Mouse (Mus musculus) hindbrain, embryonic 16.5 days (tissue): Measurements from ENCODE around the gene Kdm7a. TPM values are rescaled to one million over a fixed set of nuclear protein-coding genes. Genes with fewer than 3 reads are reported as not detected.

Source experiments
- ATAC-seq: fragments of 200-750 bp; cut with Nextera tagmentation; 2 replicates; pipeline ENCODE4 v1.8.0; 2017; ENCODE audit warnings: moderate TSS enrichment, moderate library complexity
- H3K27ac ChIP-seq: fragments of 300-500 bp; sonication (generic); 2 replicates; pipeline ENCODE4 v1.5.1; 2014; ENCODE audit warnings: low read depth, mild to moderate bottlenecking, control low read depth, low read length, moderate library complexity
- H3K27me3 ChIP-seq: fragments of 300-500 bp; sonication (generic); replicated peaks from 2 replicates; pipeline ENCODE4 v1.6.1; 2014; ENCODE audit warnings: low read length; ENCODE audit not compliant: control insufficient read depth, insufficient read depth
- H3K36me3 ChIP-seq: fragments of 300-500 bp; sonication (generic); 2 replicates; pipeline ENCODE4 v1.6.1; 2014; ENCODE audit warnings: mild to moderate bottlenecking, low read length, moderate library complexity, mixed read lengths; ENCODE audit not compliant: control insufficient read depth, insufficient read depth
- H3K4me1 ChIP-seq: fragments of 300-500 bp; sonication (generic); 2 replicates; pipeline ENCODE4 v1.6.1; 2014; ENCODE audit warnings: low read depth, low read length; ENCODE audit not compliant: control insufficient read depth, insufficient read depth
- H3K4me2 ChIP-seq: fragments of 300-500 bp; sonication (generic); 2 replicates; pipeline ENCODE4 v1.6.1; 2014; ENCODE audit warnings: mild to moderate bottlenecking, low read length, control low read depth, moderate library complexity
- H3K4me3 ChIP-seq: fragments of 300-500 bp; sonication (generic); 2 replicates; pipeline ENCODE4 v1.5.1; 2014; ENCODE audit warnings: mild to moderate bottlenecking, low read length, control low read depth, moderate library complexity
- H3K9ac ChIP-seq: fragments of 300-500 bp; sonication (generic); 2 replicates; pipeline ENCODE4 v1.6.1; 2014; ENCODE audit warnings: low read depth, mild to moderate bottlenecking, control low read depth, low read length, moderate library complexity
- H3K9me3 ChIP-seq: fragments of 300-500 bp; sonication (generic); 2 replicates; pipeline ENCODE4 v1.6.1; 2014; ENCODE audit warnings: mild to moderate bottlenecking, low read length, moderate library complexity; ENCODE audit not compliant: control insufficient read depth
- WGBS: fragments of 180-500 bp; shearing (Covaris S2); extraction: QIAGEN DNeasy Blood & Tissue Kit; methylation state at CpG from one replicate; pipeline ENCODE4 v1.1.7; 2014; 5-methylcytosine and 5-hydroxymethylcytosine counted together
- polyA plus RNA-seq: library from polyadenylated mRNA; unstranded; fragments of >200 nt; fragmentation: Nextera tagmentation; extraction: Ambion mirVana; gene quantifications from 2 replicates; pipeline ENCODE4 v1.2.1, GENCODE M21; 2015

The Kdm7a gene
- polyA plus RNA-seq, 1 experiment from 2014 or later: 3.3 TPM

- H3K9me3 ChIP-seq: no peaks in the 10 kb centered on the region
- H3K4me1 ChIP-seq: no peaks in the 10 kb centered on the region
- no peak overlapping the region for H3K9ac ChIP-seq
- 91% methylated on average over 3 of the region's 3 CpGs for WGBS
- H3K36me3 ChIP-seq: no peaks in the 10 kb centered on the region
- ATAC-seq: no peak
- H3K27me3 ChIP-seq: no peaks in the 10 kb centered on the region
- H3K27ac ChIP-seq: no peak overlapping the region
- H3K4me3 ChIP-seq: no peak overlapping the region
- no peak overlapping the region for H3K4me2 ChIP-seq
Measured at GRCm38 (mm10) chr6:39217138-39217537, 10.5 kb upstream of the Kdm7a start.

DNA sequence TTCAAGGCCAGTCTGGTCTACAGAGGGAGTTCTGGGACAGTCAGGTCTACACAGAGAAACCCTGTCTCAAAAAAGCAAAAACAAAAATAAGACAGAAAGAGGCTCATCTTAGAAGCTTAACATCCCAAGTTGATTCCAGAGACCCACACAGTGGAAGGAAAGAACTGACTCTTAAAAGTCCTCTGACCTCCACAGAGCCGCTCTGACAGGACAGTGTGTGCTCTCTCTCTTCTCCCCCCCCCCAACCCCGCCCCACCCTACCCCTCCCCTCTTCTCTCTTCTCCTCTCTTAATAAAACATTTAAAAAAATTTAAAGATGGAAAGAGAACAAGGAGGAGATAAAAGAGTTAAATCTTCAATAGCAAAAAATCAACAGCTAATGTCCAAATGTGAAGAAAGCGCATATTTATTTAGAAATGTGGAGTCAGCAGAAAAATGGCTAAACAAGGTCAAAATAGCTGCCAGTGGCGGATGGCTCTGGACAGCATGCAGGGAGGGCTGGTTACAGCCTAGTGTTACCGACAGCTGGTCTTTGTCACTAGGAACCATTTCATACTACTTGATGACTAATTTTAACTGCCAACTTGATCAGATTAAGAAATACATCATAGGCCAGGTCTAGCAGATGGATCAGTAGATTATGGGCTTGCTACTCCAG, 8.5 kb upstream of the Kdm7a start:
- Histone ChIP-seq H3K27me3 (no peaks in the 10 kb centered on the region), H3K27ac (no peak overlapping the region), H3K4me3 (no peak overlapping the region), H3K4me2 (no peak overlapping the region), H3K9me3 (no peaks in the 10 kb centered on the region), H3K4me1 (no peaks in the 10 kb centered on the region), H3K9ac (no peak overlapping the region), H3K36me3 (no peaks in the 10 kb centered on the region)
- no peak for ATAC-seq
- WGBS: 74% methylated on average over 5 of the region's 5 CpGs

DNA sequence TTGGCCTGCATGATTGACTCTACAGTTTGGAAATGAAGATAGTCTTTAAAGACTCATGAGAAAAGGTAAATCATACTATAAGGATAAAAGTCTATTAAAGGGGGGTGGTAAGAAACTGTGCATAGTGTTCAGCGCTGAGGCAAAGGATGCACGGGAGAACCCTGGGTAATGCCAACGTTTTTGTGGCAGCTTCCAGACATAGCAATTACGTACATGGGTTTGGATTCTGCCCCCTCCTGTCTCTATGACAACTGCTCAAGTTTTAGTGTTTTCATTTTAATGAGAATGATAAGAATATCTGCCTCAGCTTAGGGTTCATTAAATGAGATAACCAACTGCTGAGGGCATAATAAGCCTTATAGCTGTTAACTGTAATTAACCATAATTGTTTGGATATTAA, 3.1 kb upstream of the Kdm7a start:
- no peaks in the 10 kb centered on the region for H3K27me3 ChIP-seq
- H3K4me2 ChIP-seq: no peak overlapping the region
- no peak for ATAC-seq
- H3K4me3 ChIP-seq: no peak overlapping the region
- no peaks in the 10 kb centered on the region for H3K9me3 ChIP-seq
- 81% methylated on average over 4 of the region's 4 CpGs for WGBS
- no peaks in the 10 kb centered on the region for H3K36me3 ChIP-seq
- no peak overlapping the region for H3K9ac ChIP-seq
- no peak overlapping the region for H3K27ac ChIP-seq
- H3K4me1 ChIP-seq: peaks cover 3% of the 10 kb centered on the region; the same call in 1 of the 2 replicates

DNA sequence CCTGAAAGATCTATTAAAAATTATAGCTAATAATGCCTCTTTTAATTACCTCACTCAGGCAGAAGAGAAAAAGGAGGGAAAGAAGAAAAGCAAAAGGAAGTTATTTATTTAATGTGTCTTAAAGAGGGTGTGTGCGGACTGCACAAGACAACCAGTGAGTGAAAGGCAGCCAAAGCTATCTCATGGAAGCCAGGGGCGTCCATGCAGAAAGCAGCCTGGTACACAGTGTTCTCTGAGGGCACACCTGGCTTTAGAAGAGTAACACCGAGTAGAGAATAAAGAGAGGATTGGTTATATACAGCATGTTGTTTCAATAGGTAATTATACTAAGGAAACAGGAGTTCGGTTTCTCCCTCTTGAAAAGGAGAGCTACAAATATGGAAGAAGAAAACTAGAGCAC, 1.6 kb upstream of the Kdm7a start:
- Histone ChIP-seq H3K9me3 (no peaks in the 10 kb centered on the region), H3K4me3 (no peak overlapping the region), H3K36me3 (no peaks in the 10 kb centered on the region), H3K9ac (no peak overlapping the region), H3K4me1 (peaks cover 11% of the 10 kb centered on the region), H3K27me3 (no peaks in the 10 kb centered on the region), H3K4me2 (no peak overlapping the region), H3K27ac (no peak overlapping the region)
- ATAC-seq: no peak
- WGBS: 72% methylated on average over 4 of the region's 4 CpGs

DNA sequence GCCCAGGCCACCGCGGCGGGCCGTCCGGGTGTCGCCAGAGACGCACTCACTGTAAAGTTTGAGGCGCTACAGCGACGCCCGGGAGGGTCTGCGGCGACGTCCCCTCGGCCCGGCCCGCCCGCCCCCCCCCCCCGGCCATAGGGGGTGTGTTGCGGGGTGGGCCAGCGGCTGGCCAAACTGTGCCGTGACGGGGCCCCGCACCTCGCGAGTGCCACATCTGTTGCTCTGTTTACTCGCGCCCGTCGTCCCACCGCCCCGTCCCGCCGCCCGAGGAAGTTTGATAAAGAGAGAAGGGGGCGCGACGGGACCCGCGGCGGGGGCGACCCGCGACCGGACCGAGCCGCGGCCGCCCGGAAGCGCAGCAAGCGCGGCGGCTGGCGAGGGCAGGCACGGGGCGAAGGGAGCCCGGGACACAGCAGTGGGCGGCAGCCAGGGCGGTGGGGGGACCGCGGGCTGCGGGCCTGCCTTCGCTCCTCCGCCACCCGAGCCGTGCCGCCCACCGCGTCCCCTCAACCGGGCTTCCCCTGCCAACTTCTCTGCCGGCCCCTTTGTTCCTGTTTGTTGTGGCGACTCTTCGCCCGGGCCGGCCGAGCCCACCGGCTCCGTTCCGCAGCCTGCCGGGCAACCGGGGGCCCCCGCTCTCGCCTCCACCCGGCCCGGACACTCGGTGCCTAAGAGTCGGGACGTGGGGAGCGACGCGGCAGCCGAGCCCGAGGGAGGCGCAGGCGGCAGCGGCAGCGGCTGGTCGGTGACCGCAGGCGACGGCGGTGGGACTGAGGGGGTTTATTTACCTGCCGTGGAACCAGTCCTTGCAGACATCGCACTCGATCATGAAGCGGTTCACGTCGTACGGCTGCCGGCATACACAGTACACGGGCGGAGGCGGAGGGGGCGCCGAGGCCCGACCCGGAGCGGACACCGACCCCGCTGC, 674 bp downstream of the Kdm7a start:
- no peaks in the 10 kb centered on the region for H3K27me3 ChIP-seq
- H3K9me3 ChIP-seq: no peaks in the 10 kb centered on the region
- H3K4me3 ChIP-seq: peak overlapping the region; percentile 100
- peak overlapping the region; percentile 80 for H3K4me2 ChIP-seq
- peaks cover 11% of the 10 kb centered on the region for H3K4me1 ChIP-seq
- peak overlapping the region; percentile 97 for H3K9ac ChIP-seq
- peak overlapping the region; percentile 97 for H3K27ac ChIP-seq
- ATAC-seq: peak; percentile 69
- no peaks in the 10 kb centered on the region for H3K36me3 ChIP-seq
- under 1% methylated on average over 98 of the region's 121 CpGs for WGBS

GRCm38 (mm10) chr6:39205064-39205649, 1.4 kb downstream of the Kdm7a start:
- no peaks in the 10 kb centered on the region for H3K27me3 ChIP-seq
- H3K9ac ChIP-seq: peak overlapping the region; percentile 97
- peak overlapping the region; percentile 97 for H3K27ac ChIP-seq
- H3K36me3 ChIP-seq: no peaks in the 10 kb centered on the region
- H3K4me1 ChIP-seq: peaks cover 11% of the 10 kb centered on the region
- ATAC-seq: peak; percentile 56
- H3K9me3 ChIP-seq: no peaks in the 10 kb centered on the region
- peak overlapping the region; percentile 100 for H3K4me3 ChIP-seq
- H3K4me2 ChIP-seq: peak overlapping the region; percentile 80
- 2% methylated on average over 19 of the region's 30 CpGs for WGBS

- Histone ChIP-seq H3K4me3 (no peak overlapping the region), H3K9ac (no peak overlapping the region), H3K36me3 (no peaks in the 10 kb centered on the region), H3K27ac (no peak overlapping the region), H3K27me3 (no peaks in the 10 kb centered on the region), H3K4me2 (no peak overlapping the region), H3K9me3 (no peaks in the 10 kb centered on the region), H3K4me1 (peaks cover 11% of the 10 kb centered on the region)
- no peak for ATAC-seq
- 63% methylated on average over 4 of the region's 4 CpGs for WGBS
Measured at GRCm38 (mm10) chr6:39204444-39204843, 2.1 kb downstream of the Kdm7a start.

DNA sequence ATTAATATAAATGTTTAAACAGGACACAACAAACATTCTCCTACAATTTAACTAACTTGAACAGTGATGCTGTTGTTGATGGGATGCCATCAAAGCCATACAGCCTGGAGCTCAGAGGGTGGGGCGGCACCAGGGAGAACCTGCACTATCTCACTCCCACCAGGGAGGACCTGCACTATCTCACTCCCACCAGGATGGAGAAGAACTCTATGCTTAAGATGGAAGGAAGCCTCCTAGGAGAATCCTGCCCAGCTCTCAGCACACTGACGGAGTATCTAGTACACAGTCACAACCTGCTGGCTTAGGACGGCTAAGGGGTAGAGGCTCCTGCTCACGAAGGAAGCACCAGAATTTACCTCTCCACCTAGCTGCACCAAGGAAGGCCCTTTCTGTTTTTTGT, 3.4 kb downstream of the Kdm7a start:
- no peak for ATAC-seq
- Histone ChIP-seq H3K4me3 (no peak overlapping the region), H3K36me3 (no peaks in the 10 kb centered on the region), H3K27me3 (no peaks in the 10 kb centered on the region), H3K9ac (no peak overlapping the region), H3K9me3 (no peaks in the 10 kb centered on the region), H3K4me1 (peaks cover 11% of the 10 kb centered on the region), H3K4me2 (no peak overlapping the region), H3K27ac (no peak overlapping the region)
- WGBS: 89% methylated on average over 4 of the region's 4 CpGs

DNA sequence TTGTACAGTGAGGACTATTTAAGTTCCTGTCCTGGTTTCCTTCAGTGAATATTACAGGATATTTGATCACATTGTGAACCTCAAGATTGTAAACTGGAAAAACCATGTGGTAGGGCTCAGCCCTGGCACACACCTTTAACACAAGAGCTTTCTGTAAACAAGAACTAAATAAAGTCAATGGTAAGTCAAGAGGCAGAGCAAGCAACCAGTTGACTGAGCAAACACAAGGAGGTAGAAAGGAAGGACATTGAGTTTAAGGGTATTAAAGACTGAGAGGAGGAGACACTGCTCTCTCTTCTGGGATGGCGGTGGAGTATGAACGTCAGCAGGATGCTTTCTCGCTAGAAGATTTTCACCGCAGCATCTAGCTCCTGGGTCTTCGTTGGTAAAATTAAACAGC, 13.6 kb downstream of the Kdm7a start:
- Histone ChIP-seq H3K4me1 (no peaks in the 10 kb centered on the region), H3K27ac (no peak overlapping the region), H3K36me3 (no peaks in the 10 kb centered on the region), H3K9ac (no peak overlapping the region), H3K27me3 (no peaks in the 10 kb centered on the region), H3K4me2 (no peak overlapping the region), H3K9me3 (no peaks in the 10 kb centered on the region), H3K4me3 (no peak overlapping the region)
- 78% methylated on average over 5 of the region's 5 CpGs for WGBS
- ATAC-seq: no peak
